Mouse (Mus musculus): ENCODE measurements around the gene Srsf9.

GRCm38 (mm10) chr5:115326875-115327609, at the start of gene Srsf9:
- no peak for TF ChIP-seq CTCF (IDR thresholded peaks at IDR 0.05; ENCODE audit: low read depth, low read length)
- 0 out of 2 replicates have a peak, but pooled peaks have one; percentile 37 for TF ChIP-seq POLR2A (IDR thresholded peaks at IDR 0.05; ENCODE audit: extremely low read depth, insufficient read depth, low read length)
